Mouse (Mus musculus) C2C12 (cell line): Measurements from ENCODE around the gene Ccr9.

Experiments
- FOSL1 ChIP-seq: IDR thresholded peaks from one replicate; pipeline ENCODE4 v1.8.0; 2011; ENCODE audit warnings: mild to moderate bottlenecking, low read length; ENCODE audit not compliant: poor library complexity, insufficient read depth, severe bottlenecking
- MYOG ChIP-seq: IDR thresholded peaks from one replicate; pipeline ENCODE4 v1.6.1; 2011; ENCODE audit not compliant: control insufficient read depth, insufficient read length; ENCODE audit errors: extremely low read depth

GRCm38 (mm10) chr9:123814821-123815220 lies 136.6 kb downstream of the Ccr9 start:
- TF ChIP-seq MYOG = no peak
- no peak for TF ChIP-seq FOSL1
